Mouse (Mus musculus) right cerebral cortex, postnatal 14 days (tissue): ENCODE measurements around the gene Sdc1.

Experiments used
- DNase-seq: peaks from one replicate; pipeline ENCODE4 v3.0.0; 2022

Sdc1 gene

DNA sequence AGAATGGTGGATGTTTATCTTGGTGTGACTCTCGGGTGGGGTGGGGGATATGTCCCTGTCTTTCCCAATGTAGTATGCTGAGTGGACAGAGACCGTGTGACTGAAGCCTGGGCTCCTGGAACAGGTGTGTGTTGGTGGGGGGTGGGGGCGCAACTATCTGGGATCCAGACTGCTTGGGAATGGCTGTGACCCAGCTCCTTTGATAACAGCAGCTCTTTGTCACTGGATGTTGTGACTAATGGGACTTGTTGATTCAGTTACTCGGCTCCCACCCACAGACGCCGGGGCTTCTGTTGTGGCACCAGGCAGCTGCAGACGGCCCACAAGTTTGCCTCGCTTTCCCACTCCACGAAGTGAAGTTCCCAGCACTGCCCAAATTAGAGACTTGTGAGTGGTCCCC is 13.1 kb downstream of the Sdc1 start:
- DNase-seq = no peak

DNA sequence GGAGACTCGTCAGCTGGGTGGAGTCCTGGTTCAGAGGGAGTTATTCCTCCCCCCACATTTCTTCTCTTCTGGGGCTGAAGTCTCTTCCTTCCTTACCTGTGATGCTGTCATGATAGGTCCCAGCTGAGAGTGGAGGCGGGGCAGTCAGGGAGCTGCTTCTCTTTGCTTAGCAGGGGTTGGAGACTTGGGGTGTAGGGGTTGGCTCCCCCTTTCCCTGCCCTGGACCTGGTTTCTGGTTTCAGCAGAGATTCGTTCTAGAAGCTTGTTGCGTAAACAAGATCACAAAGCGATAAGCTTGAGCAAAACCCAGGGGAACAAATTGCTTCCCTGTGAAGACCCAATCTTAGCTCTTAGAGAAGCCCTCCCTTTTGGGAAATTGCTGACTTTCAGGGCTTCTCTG is 15.4 kb downstream of the Sdc1 start:
- no peak for DNase-seq

- DNase-seq = no peak
Observed at GRCm38 (mm10) chr12:8786984-8787730, 16.0 kb downstream of the Sdc1 start.

DNA sequence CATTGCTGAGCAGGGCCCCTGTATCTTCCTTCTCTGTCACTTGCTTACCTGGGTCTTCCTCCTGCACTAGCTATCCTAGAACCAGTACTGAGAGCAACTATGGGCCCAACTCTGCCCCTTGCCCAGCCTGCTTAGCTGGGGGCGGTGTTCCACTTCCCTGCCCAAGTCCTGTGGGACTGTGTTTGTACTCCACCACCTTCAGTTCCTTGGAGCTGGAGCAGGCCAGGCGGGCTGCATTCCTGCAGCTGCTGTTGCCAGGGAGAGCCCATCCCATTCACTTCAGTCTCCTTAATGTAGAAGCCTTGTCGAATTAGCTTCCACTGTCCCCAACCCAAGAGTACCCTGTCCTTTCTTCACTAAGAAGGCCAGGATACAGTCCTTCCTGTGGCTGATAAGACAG is 17.3 kb downstream of the Sdc1 start:
- DNase-seq = no peak

GRCm38 (mm10) chr12:8790615-8791014 is 19.5 kb downstream of the Sdc1 start:
- no peak for DNase-seq

DNA sequence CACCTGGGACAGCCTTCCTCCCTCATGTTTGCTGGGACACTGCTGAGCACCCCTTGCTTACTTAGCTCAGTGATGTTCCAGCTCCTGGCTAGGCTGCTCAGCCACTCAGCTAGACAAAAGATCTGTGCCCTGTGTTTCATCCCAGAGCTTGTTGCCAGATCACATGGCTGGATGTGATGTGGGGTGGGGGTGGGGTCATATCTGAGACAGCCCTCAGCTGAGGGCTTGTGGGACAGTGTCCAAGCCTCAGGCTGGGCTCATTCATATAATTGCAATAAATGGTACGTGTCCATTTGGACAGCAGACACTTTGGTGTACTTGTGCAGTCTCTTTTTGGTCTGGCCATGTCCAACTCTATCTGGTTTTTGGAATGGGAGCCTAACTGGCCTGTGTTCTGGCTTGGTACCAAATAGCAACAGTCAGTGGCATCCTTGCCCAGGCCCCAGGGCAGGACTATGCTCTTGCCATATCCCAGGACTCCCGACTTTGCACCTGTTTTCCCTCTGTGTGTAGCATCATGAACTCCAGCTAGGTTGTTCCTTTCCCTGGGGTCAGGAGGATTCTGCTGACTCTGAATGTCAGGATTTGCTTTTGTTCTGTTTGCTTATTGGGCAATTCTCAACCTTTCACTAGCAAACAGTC is 22.4 kb downstream of the Sdc1 start:
- no peak for DNase-seq

DNA sequence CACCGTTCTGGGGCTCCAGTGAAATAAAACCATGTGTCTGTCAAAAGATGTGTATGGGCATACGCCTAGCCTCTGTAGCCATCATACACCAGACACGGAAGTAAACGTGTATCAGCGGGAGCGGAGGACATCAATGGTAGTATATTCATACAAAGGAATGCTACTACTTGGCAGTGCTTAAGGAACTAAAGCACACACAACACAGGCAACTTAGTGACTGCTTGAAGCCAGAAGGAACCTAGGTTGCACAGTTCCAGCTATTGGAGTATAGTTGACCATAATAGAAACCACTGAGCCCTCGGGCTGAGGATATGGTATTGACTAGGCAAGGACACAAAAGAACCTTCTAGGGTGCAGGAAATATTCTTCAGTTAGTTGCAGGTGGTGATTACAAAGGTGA is 26.8 kb downstream of the Sdc1 start:
- DNase-seq = no peak

- no peak for DNase-seq
Observed at GRCm38 (mm10) chr12:8798486-8799020, 27.4 kb downstream of the Sdc1 start.

GRCm38 (mm10) chr12:8803421-8804076 is 32.4 kb downstream of the Sdc1 start:
- DNase-seq = no peak

GRCm38 (mm10) chr12:8804077-8804456 is 32.9 kb downstream of the Sdc1 start:
- DNase-seq = no peak

DNA sequence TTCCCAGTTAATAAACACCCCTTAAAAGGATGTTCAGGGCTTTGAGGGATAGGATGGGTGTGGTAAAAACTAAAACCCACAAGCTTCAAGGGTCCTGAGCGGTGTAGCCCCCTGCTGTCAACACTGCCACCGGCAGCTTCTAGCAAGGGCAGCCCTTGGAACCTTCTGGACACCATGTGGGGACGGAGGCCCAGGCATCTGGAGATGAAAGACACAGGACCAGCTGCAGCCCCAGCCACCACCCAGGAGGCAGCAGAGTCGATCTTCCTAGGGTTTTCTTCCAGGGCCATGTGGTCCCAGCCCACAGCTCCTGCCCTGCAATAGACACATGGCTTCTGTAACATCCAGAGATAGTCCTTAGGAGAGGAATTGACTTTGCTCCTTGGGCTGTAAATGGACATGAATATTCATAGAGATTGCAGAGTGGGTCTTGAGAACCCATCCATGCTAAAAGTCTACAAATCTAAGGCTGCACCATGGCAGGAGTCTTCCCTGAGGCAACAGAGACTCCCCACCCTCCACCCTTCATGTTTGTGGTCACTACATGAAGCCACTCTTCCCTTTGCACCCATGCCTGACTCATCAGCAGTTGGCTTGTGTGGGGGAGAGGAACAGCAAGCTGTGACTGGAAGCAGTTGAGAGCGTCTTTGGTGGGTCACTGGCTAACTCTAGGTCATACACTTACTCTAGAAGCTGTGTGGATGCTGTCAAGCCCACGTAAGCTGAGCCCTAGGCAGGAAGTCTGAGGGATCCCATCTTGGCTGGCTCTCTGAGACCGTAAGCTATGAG is 34.0 kb downstream of the Sdc1 start:
- no peak for DNase-seq

GRCm38 (mm10) chr12:8809086-8809485 is 38.0 kb downstream of the Sdc1 start:
- DNase-seq = no peak

DNA sequence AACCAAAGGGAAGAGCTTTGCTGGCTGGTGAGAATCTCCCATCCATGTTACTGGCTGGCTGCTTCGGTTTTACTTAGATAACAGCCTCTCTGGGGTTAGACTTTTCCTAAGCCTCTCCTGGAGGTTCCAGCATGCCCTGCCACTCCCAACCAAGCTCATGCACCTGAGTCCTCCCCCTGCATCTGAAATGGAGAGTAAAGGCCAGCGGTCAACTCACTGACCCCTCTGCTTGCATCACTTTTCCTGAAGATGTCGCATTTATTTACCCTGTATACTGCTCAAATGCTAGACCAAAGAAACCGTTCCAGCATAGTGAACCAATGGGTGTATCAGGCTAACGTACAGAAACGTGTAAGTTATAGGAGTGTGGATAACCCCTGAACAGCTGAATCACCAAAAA is 38.5 kb downstream of the Sdc1 start:
- DNase-seq = no peak

GRCm38 (mm10) chr12:8810966-8811365 is 39.8 kb downstream of the Sdc1 start:
- DNase-seq = no peak

GRCm38 (mm10) chr12:8811441-8811871 is 40.3 kb downstream of the Sdc1 start:
- DNase-seq = no peak

- no peak for DNase-seq
Observed at GRCm38 (mm10) chr12:8811894-8812560, 40.9 kb downstream of the Sdc1 start.

- DNase-seq = no peak
Observed at GRCm38 (mm10) chr12:8817467-8818232, 46.5 kb downstream of the Sdc1 start.

- no peak for DNase-seq
Observed at GRCm38 (mm10) chr12:8818233-8818672, 47.1 kb downstream of the Sdc1 start.

DNA sequence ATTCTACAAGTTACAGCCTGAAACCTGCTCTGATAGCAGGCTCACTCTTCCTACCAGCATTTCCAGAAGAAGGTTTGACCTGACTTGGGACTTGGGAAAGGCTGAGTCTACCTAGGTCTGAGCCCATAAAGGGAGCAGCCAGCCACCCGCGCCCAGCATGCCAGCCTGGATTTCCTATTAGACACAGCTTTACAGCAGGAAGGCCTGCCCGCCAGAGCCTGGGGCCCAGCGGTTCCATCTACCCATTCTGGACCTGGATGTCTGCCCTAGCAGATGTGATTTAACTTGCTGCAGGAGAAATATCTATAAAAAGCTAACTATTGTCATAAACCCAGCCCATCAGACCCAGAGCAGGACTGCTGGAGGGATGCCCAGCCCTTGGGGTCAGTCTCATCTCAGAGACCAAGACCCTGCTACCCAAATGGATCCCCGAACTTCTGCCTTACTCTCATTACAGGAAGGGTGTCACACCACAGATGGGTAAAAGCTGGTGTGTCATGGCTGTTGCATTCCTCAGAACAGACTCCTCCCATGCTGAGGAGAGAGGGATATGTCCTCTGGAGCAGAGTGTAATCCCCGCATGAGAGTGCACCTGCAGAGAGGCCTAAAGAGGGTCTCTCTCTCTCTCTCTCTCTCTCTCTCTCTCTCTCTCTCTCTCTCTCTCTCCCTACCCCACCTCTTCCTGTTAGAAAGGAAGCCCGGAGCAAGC is 54.0 kb downstream of the Sdc1 start:
- no peak for DNase-seq

DNA sequence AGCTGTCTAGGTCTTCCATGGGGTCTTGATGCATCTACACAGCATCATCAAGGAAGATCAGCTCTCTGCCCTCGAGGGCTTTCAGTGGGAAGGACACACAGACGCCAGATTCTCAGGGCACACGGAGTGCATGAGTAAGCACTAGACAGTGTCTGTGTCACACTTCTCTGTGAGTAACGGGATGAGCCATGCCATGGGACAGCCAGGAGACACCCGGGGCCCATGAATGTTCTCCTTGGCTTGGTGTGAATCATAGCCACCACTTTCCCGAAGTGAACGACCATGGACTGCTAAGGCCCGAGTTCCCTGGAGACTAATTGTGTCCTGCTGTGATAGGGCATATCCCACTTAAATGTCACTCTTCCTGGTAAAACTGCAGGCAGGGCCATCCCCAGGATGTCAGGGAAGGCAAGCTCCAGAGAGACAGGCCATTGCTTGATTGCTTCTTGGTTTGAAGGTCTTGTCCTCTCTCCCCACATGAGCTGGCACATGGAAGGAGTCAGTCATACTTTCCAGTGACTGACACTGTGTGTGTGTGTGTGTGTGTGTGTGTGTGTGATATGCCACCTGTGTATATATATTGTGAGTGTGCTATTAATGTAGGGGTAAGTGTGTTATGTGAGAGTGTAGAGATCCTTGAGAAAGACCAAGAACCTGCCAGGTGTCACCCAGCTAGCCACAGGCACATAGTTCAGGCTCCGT is 56.0 kb downstream of the Sdc1 start:
- DNase-seq = no peak
